Mouse (Mus musculus): ENCODE data around the gene Flii. TPM values are rescaled to one million over a fixed set of nuclear protein-coding genes. Genes with fewer than 3 reads are reported as not detected.

Gene Flii
- total RNA-seq, 2 experiments from 2014 or later = 67.8 to 71.4 TPM

GRCm38 (mm10) chr11:60719263-60719662 lies 7.8 kb downstream of the Flii start:
- no peak for DNase-seq (ENCODE audit: low spot score in 2 of 2)

- DNase-seq (ENCODE audit: low spot score in 2 of 2) = no peak
Observed at GRCm38 (mm10) chr11:60715833-60716232, 11.2 kb downstream of the Flii start.

GRCm38 (mm10) chr11:60712639-60713255 lies 14.3 kb downstream of the Flii start:
- no peak for DNase-seq (ENCODE audit: low spot score in 2 of 2)

- no peak for DNase-seq (ENCODE audit: low spot score in 2 of 2)
Observed at GRCm38 (mm10) chr11:60712040-60712439, 15.0 kb downstream of the Flii start.

- DNase-seq (ENCODE audit: low spot score in 2 of 2) = no peak
Observed at GRCm38 (mm10) chr11:60711218-60711617, 15.8 kb downstream of the Flii start.

- DNase-seq (ENCODE audit: low spot score in 2 of 2) = no peak
Observed at GRCm38 (mm10) chr11:60709481-60710465, 17.3 kb downstream of the Flii start.

GRCm38 (mm10) chr11:60708631-60709030 lies 18.4 kb downstream of the Flii start:
- no peak for DNase-seq (ENCODE audit: low spot score in 2 of 2)

- peak in 1 of 2 experiments; percentile 39 for DNase-seq (ENCODE audit: low spot score in 2 of 2)
Observed at GRCm38 (mm10) chr11:60707672-60708071, 19.4 kb downstream of the Flii start.

GRCm38 (mm10) chr11:60706696-60707480 lies 20.2 kb downstream of the Flii start:
- DNase-seq (ENCODE audit: low spot score in 2 of 2) = peak in 1 of 2 experiments; percentile 16

- DNase-seq (ENCODE audit: low spot score in 2 of 2) = peak in 1 of 2 experiments; percentile 1
Observed at GRCm38 (mm10) chr11:60706076-60706475, 21.0 kb downstream of the Flii start.

GRCm38 (mm10) chr11:60705255-60705654 lies 21.8 kb downstream of the Flii start:
- no peak for DNase-seq (ENCODE audit: low spot score in 2 of 2)

- peak in 1 of 2 experiments; percentile 2 for DNase-seq (ENCODE audit: low spot score in 2 of 2)
Observed at GRCm38 (mm10) chr11:60704023-60704880, 22.8 kb downstream of the Flii start.

GRCm38 (mm10) chr11:60703131-60703530 lies 23.9 kb downstream of the Flii start:
- peak; percentile 73 to 77 for DNase-seq (ENCODE audit: low spot score in 2 of 2)

- DNase-seq (ENCODE audit: low spot score in 2 of 2) = no peak
Observed at GRCm38 (mm10) chr11:60701611-60702010, 25.5 kb downstream of the Flii start.

- peak in 1 of 2 experiments; percentile 1 for DNase-seq (ENCODE audit: low spot score in 2 of 2)
Observed at GRCm38 (mm10) chr11:60700320-60701185, 26.5 kb downstream of the Flii start.

GRCm38 (mm10) chr11:60699524-60700075 lies 27.5 kb downstream of the Flii start, which contains the start of gene Llgl1:
Gene Llgl1, plus strand, starts transcription at chr11:60699723.
- DNase-seq (ENCODE audit: low spot score in 2 of 2) = peak; percentile 76 to 89

GRCm38 (mm10) chr11:60698806-60699523 lies 28.1 kb downstream of the Flii start:
- peak in 1 of 2 experiments; percentile 8 for DNase-seq (ENCODE audit: low spot score in 2 of 2)

- DNase-seq (ENCODE audit: low spot score in 2 of 2) = no peak
Observed at GRCm38 (mm10) chr11:60697561-60697960, 29.5 kb downstream of the Flii start.

Measured in left cerebral cortex, adult 18-20 months (tissue).